Mouse (Mus musculus) liver, embryonic 11.5 days (tissue): ENCODE results near the gene Slc25a31. TPM values are rescaled to one million over a fixed set of nuclear protein-coding genes. Genes with fewer than 3 reads are reported as not detected.

Experiments used
- ATAC-seq: fragments of 200-750 bp; cut with Nextera tagmentation; replicated peaks from 2 replicates; pipeline ENCODE4 v1.8.0; 2017; ENCODE audit warnings: moderate number of reproducible peaks, mild to moderate bottlenecking, moderate TSS enrichment, moderate library complexity; ENCODE audit not compliant: low FRiP score
- DNase-seq: peaks from one replicate; pipeline ENCODE4 v3.0.0-alpha.2; 2017; ENCODE audit warnings: low spot score
- H3K27ac ChIP-seq: fragments of 300-500 bp; sonication (generic); 2 replicates; pipeline ENCODE4 v1.5.1; 2014; ENCODE audit warnings: mild to moderate bottlenecking, low read depth, low read length, control low read depth
- H3K27me3 ChIP-seq: fragments of 300-500 bp; sonication (generic); replicated peaks from 2 replicates; pipeline ENCODE4 v1.6.1; 2014; ENCODE audit warnings: low read length, mixed read lengths; ENCODE audit not compliant: control insufficient read depth, insufficient read depth
- H3K36me3 ChIP-seq: fragments of 300-500 bp; sonication (generic); 2 replicates; pipeline ENCODE4 v1.6.1; 2014; ENCODE audit warnings: mild to moderate bottlenecking, low read length, moderate library complexity, mixed read lengths; ENCODE audit not compliant: control insufficient read depth, insufficient read depth
- H3K4me1 ChIP-seq: fragments of 300-500 bp; sonication (generic); replicated peaks from 2 replicates; pipeline ENCODE4 v1.6.1; 2014; ENCODE audit warnings: low read length, mixed read lengths; ENCODE audit not compliant: control insufficient read depth, insufficient read depth
- H3K4me2 ChIP-seq: fragments of 300-500 bp; sonication (generic); 2 replicates; pipeline ENCODE4 v1.6.1; 2014; ENCODE audit warnings: mild to moderate bottlenecking, control low read depth, moderate library complexity
- H3K4me3 ChIP-seq: fragments of 300-500 bp; sonication (generic); 2 replicates; pipeline ENCODE4 v1.5.1; 2014; ENCODE audit warnings: low read depth, low read length, control low read depth
- H3K9ac ChIP-seq: fragments of 300-500 bp; sonication (generic); 2 replicates; pipeline ENCODE4 v1.6.1; 2014; ENCODE audit warnings: low read depth, low read length, control low read depth
- H3K9me3 ChIP-seq: fragments of 300-500 bp; sonication (generic); 2 replicates; pipeline ENCODE4 v1.6.1; 2016; ENCODE audit warnings: low read length, inconsistent platforms, mixed read lengths; ENCODE audit not compliant: control insufficient read depth
- WGBS: fragments of 180-500 bp; shearing (Covaris S2); extraction: QIAGEN DNeasy Blood & Tissue Kit; methylation state at CpG from one replicate; pipeline ENCODE4 v1.1.7; 2014; 5-methylcytosine and 5-hydroxymethylcytosine counted together
- polyA plus RNA-seq: library from polyadenylated mRNA; unstranded; fragments of >200 nt; fragmentation: Nextera tagmentation; extraction: Ambion mirVana; gene quantifications from 2 replicates; pipeline ENCODE4 v1.2.1, GENCODE M21; 2014

Slc25a31 gene
- polyA plus RNA-seq = 0.12 and 0.38 TPM in 2 replicates

- DNase-seq (no peak), ATAC-seq (no peak)
- Histone ChIP-seq H3K4me3 (no peak within 1 kb of the TSS), H3K9me3 (no peaks in the 10 kb centered on the region), H3K27ac (no peak within 1 kb of the TSS), H3K9ac (no peak within 1 kb of the TSS), H3K27me3 (no peaks in the 10 kb centered on the region), H3K4me1 (no peaks in the 10 kb centered on the region), H3K4me2 (no peak within 1 kb of the TSS), H3K36me3 (no peaks in the 10 kb centered on the region)
- 83% methylated on average over 30 of the region's 30 CpGs for WGBS
Measured at GRCm38 (mm10) chr3:40708655-40709054, at the start of gene Slc25a31. Gene Slc25a31, plus strand, starts transcription at chr3:40708855.

- no peak for ATAC-seq
- Histone ChIP-seq H3K4me1 (no peaks in the 10 kb centered on the region), H3K9ac (no peak overlapping the region), H3K36me3 (no peaks in the 10 kb centered on the region), H3K4me3 (no peak overlapping the region), H3K27me3 (no peaks in the 10 kb centered on the region), H3K9me3 (no peaks in the 10 kb centered on the region), H3K27ac (no peak overlapping the region), H3K4me2 (no peak overlapping the region)
- DNase-seq = no peak
- WGBS = 83% methylated on average over 2 of the region's 2 CpGs
Measured at GRCm38 (mm10) chr3:40660231-40660630, 48.4 kb upstream of the Slc25a31 start.

GRCm38 (mm10) chr3:40666109-40666508 is 42.5 kb upstream of the Slc25a31 start:
- no peak overlapping the region for H3K27ac ChIP-seq

GRCm38 (mm10) chr3:40666861-40667719 is 41.6 kb upstream of the Slc25a31 start:
- Histone ChIP-seq H3K27me3 (no peaks in the 10 kb centered on the region), H3K9ac (no peak overlapping the region), H3K9me3 (no peaks in the 10 kb centered on the region), H3K4me2 (no peak overlapping the region), H3K27ac (no peak overlapping the region), H3K4me3 (no peak overlapping the region), H3K4me1 (no peaks in the 10 kb centered on the region), H3K36me3 (no peaks in the 10 kb centered on the region)
- DNase-seq (no peak), ATAC-seq (no peak)
- 84% methylated on average over 8 of the region's 8 CpGs for WGBS

More at GRCm38 (mm10) chr3:40666109-40666508, 42.5 kb upstream of the Slc25a31 start:
- H3K4me1 ChIP-seq = no peaks in the 10 kb centered on the region
- no peaks in the 10 kb centered on the region for H3K36me3 ChIP-seq
- H3K27me3 ChIP-seq = no peaks in the 10 kb centered on the region
- H3K4me3 ChIP-seq = no peak overlapping the region
- WGBS = 82% methylated on average over 4 of the region's 4 CpGs
- no peak overlapping the region for H3K9ac ChIP-seq
- H3K4me2 ChIP-seq = no peak overlapping the region
- ATAC-seq (no peak), DNase-seq (no peak)
- no peaks in the 10 kb centered on the region for H3K9me3 ChIP-seq

GRCm38 (mm10) chr3:40668889-40669288 is 39.8 kb upstream of the Slc25a31 start:
- DNase-seq (no peak), ATAC-seq (peak; percentile 36; the same call in 1 of the 2 replicates)
- H3K4me2 ChIP-seq = no peak overlapping the region
- no peaks in the 10 kb centered on the region for H3K9me3 ChIP-seq
- H3K36me3 ChIP-seq = no peaks in the 10 kb centered on the region
- WGBS = 19% methylated on average over 6 of the region's 6 CpGs
- no peak overlapping the region for H3K27ac ChIP-seq
- H3K4me3 ChIP-seq = no peak overlapping the region
- no peak overlapping the region for H3K9ac ChIP-seq
- H3K27me3 ChIP-seq = no peaks in the 10 kb centered on the region
- no peaks in the 10 kb centered on the region for H3K4me1 ChIP-seq

- no peak overlapping the region for H3K4me3 ChIP-seq
- DNase-seq (no peak), ATAC-seq (no peak)
- H3K27ac ChIP-seq = no peak overlapping the region
- no peaks in the 10 kb centered on the region for H3K4me1 ChIP-seq
- no peaks in the 10 kb centered on the region for H3K9me3 ChIP-seq
- WGBS = 76% methylated on average over 3 of the region's 3 CpGs
- no peaks in the 10 kb centered on the region for H3K27me3 ChIP-seq
- no peak overlapping the region for H3K9ac ChIP-seq
- H3K36me3 ChIP-seq = no peaks in the 10 kb centered on the region
- H3K4me2 ChIP-seq = no peak overlapping the region
Measured at GRCm38 (mm10) chr3:40669395-40669794, 39.3 kb upstream of the Slc25a31 start.

- Histone ChIP-seq H3K4me1 (no peaks in the 10 kb centered on the region), H3K9me3 (no peaks in the 10 kb centered on the region), H3K36me3 (no peaks in the 10 kb centered on the region), H3K4me3 (no peak overlapping the region), H3K9ac (no peak overlapping the region), H3K27ac (no peak overlapping the region), H3K27me3 (no peaks in the 10 kb centered on the region), H3K4me2 (no peak overlapping the region)
- 71% methylated on average over 1 of the region's 1 CpGs for WGBS
- DNase-seq = no peak
- ATAC-seq = no peak
Measured at GRCm38 (mm10) chr3:40673515-40673914, 35.1 kb upstream of the Slc25a31 start.

- 54% methylated on average over 8 of the region's 8 CpGs for WGBS
- ATAC-seq = no peak
- Histone ChIP-seq H3K9ac (no peak overlapping the region), H3K36me3 (no peaks in the 10 kb centered on the region), H3K4me2 (no peak overlapping the region), H3K27ac (no peak overlapping the region), H3K27me3 (no peaks in the 10 kb centered on the region), H3K9me3 (no peaks in the 10 kb centered on the region), H3K4me1 (no peaks in the 10 kb centered on the region), H3K4me3 (no peak overlapping the region)
- DNase-seq = no peak
Measured at GRCm38 (mm10) chr3:40674873-40675405, 33.7 kb upstream of the Slc25a31 start.

GRCm38 (mm10) chr3:40678856-40679255 is 29.8 kb upstream of the Slc25a31 start:
- H3K36me3 ChIP-seq = no peaks in the 10 kb centered on the region
- H3K27ac ChIP-seq = no peak overlapping the region
- no peak for ATAC-seq
- no peak overlapping the region for H3K4me3 ChIP-seq
- no peak for DNase-seq
- no peak overlapping the region for H3K4me2 ChIP-seq
- 74% methylated on average over 1 of the region's 1 CpGs for WGBS
- H3K9me3 ChIP-seq = no peaks in the 10 kb centered on the region
- H3K9ac ChIP-seq = no peak overlapping the region
- no peaks in the 10 kb centered on the region for H3K4me1 ChIP-seq
- no peaks in the 10 kb centered on the region for H3K27me3 ChIP-seq
